Mouse (Mus musculus): ENCODE measurements around the gene Pcgf2. TPM values are rescaled to one million over a fixed set of nuclear protein-coding genes. Genes with fewer than 3 reads are reported as not detected.
"Not testable (repeated sequence)": the region's sequence is repeated elsewhere in the genome, so short reads cannot be mapped to it uniquely, and the experiment has no call there.

Gene Pcgf2
- total and polyA plus RNA-seq, 3 experiments: 5.4 to 18.5 TPM; not detected in 1

- TF ChIP-seq CTCF (IDR thresholded peaks at IDR 0.05; ENCODE audit: low read depth, low read length) (no peak), POLR2AphosphoS5 (IDR thresholded peaks at IDR 0.05; ENCODE audit: insufficient replicate concordance, low read depth, low read length) (no peak), TAL1 (conservative IDR thresholded peaks at IDR 0.05; ENCODE audit: low read depth, low read length) (no peak), GATA1 (IDR thresholded peaks at IDR 0.05; ENCODE audit: borderline replicate concordance, low read length) (no peak), GATA2 (IDR thresholded peaks at IDR 0.05; ENCODE audit: borderline replicate concordance, low read depth, low read length) (no peak)
- Histone ChIP-seq H3K4me3 (ENCODE audit: low read depth, low read length) (no peak overlapping the region), H3K27me3 (ENCODE audit: insufficient read depth, low read length) (peaks cover 50% of the 10 kb centered on the region), H3K36me3 (replicated peaks) (peaks cover 18% of the 10 kb centered on the region), H3K4me1 (ENCODE audit: insufficient read depth, low read depth, low read length) (peaks cover 41% of the 10 kb centered on the region), H3K9me3 (replicated peaks) (no peaks in the 10 kb centered on the region)
- no peak for DNase-seq (ENCODE audit: low spot score)
- no peak for ATAC-seq (ENCODE audit: extremely low read depth, insufficient number of reproducible peaks, low FRiP score, poor library complexity, severe bottlenecking)
Measured at GRCm38 (mm10) chr11:97658751-97659266, 41.5 kb downstream of the Pcgf2 start.

GRCm38 (mm10) chr11:97657967-97658366 lies 42.3 kb downstream of the Pcgf2 start:
- peaks cover 47% of the 10 kb centered on the region for H3K27me3 ChIP-seq (ENCODE audit: insufficient read depth, low read length)
- not testable (repeated sequence) for ATAC-seq (ENCODE audit: extremely low read depth, insufficient number of reproducible peaks, low FRiP score, poor library complexity, severe bottlenecking); DNase-seq (ENCODE audit: low spot score); H3K9me3 ChIP-seq (replicated peaks); H3K4me3 ChIP-seq (ENCODE audit: low read depth, low read length)
- H3K36me3 ChIP-seq (replicated peaks): peaks cover 18% of the 10 kb centered on the region
- H3K4me1 ChIP-seq (ENCODE audit: insufficient read depth, low read depth, low read length): peaks cover 41% of the 10 kb centered on the region

- DNase-seq (ENCODE audit: low spot score): no peak
- Histone ChIP-seq H3K4me3 (ENCODE audit: low read depth, low read length) (no peak overlapping the region), H3K27me3 (ENCODE audit: insufficient read depth, low read length) (peaks cover 42% of the 10 kb centered on the region), H3K9me3 (replicated peaks) (no peaks in the 10 kb centered on the region), H3K36me3 (replicated peaks) (peaks cover 18% of the 10 kb centered on the region), H3K4me1 (ENCODE audit: insufficient read depth, low read depth, low read length) (peaks cover 35% of the 10 kb centered on the region)
- TF ChIP-seq GATA2 (IDR thresholded peaks at IDR 0.05; ENCODE audit: borderline replicate concordance, low read depth, low read length): no peak
- no peak for TF ChIP-seq TAL1 (conservative IDR thresholded peaks at IDR 0.05; ENCODE audit: low read depth, low read length)
- no peak for TF ChIP-seq POLR2AphosphoS5 (IDR thresholded peaks at IDR 0.05; ENCODE audit: insufficient replicate concordance, low read depth, low read length)
- TF ChIP-seq GATA1 (IDR thresholded peaks at IDR 0.05; ENCODE audit: borderline replicate concordance, low read length): no peak
- TF ChIP-seq CTCF (IDR thresholded peaks at IDR 0.05; ENCODE audit: low read depth, low read length): no peak
- no peak for ATAC-seq (ENCODE audit: extremely low read depth, insufficient number of reproducible peaks, low FRiP score, poor library complexity, severe bottlenecking)
Measured at GRCm38 (mm10) chr11:97657184-97657945, 42.9 kb downstream of the Pcgf2 start.

GRCm38 (mm10) chr11:97656269-97656971 lies 43.9 kb downstream of the Pcgf2 start:
- Histone ChIP-seq H3K36me3 (replicated peaks) (peaks cover 18% of the 10 kb centered on the region), H3K27me3 (ENCODE audit: insufficient read depth, low read length) (peaks cover 32% of the 10 kb centered on the region), H3K4me1 (ENCODE audit: insufficient read depth, low read depth, low read length) (peaks cover 26% of the 10 kb centered on the region), H3K9me3 (replicated peaks) (no peaks in the 10 kb centered on the region), H3K4me3 (ENCODE audit: low read depth, low read length) (no peak overlapping the region)
- ATAC-seq (ENCODE audit: extremely low read depth, insufficient number of reproducible peaks, low FRiP score, poor library complexity, severe bottlenecking) (no peak), DNase-seq (ENCODE audit: low spot score) (no peak)
- TF ChIP-seq TAL1 (conservative IDR thresholded peaks at IDR 0.05; ENCODE audit: low read depth, low read length) (no peak), POLR2AphosphoS5 (IDR thresholded peaks at IDR 0.05; ENCODE audit: insufficient replicate concordance, low read depth, low read length) (no peak), CTCF (IDR thresholded peaks at IDR 0.05; ENCODE audit: low read depth, low read length) (no peak), GATA1 (IDR thresholded peaks at IDR 0.05; ENCODE audit: borderline replicate concordance, low read length) (no peak), GATA2 (IDR thresholded peaks at IDR 0.05; ENCODE audit: borderline replicate concordance, low read depth, low read length) (no peak)

GRCm38 (mm10) chr11:97654210-97654609 lies 46.1 kb downstream of the Pcgf2 start:
- H3K27me3 ChIP-seq (ENCODE audit: insufficient read depth, low read length): peaks cover 24% of the 10 kb centered on the region
- H3K36me3 ChIP-seq (replicated peaks): peaks cover 18% of the 10 kb centered on the region
- H3K4me1 ChIP-seq (ENCODE audit: insufficient read depth, low read depth, low read length): peaks cover 8% of the 10 kb centered on the region
- no peak for DNase-seq (ENCODE audit: low spot score)
- no peak overlapping the region for H3K4me3 ChIP-seq (ENCODE audit: low read depth, low read length)
- TF ChIP-seq TAL1 (conservative IDR thresholded peaks at IDR 0.05; ENCODE audit: low read depth, low read length) (no peak), POLR2AphosphoS5 (IDR thresholded peaks at IDR 0.05; ENCODE audit: insufficient replicate concordance, low read depth, low read length) (no peak), GATA2 (IDR thresholded peaks at IDR 0.05; ENCODE audit: borderline replicate concordance, low read depth, low read length) (no peak), GATA1 (IDR thresholded peaks at IDR 0.05; ENCODE audit: borderline replicate concordance, low read length) (no peak), CTCF (IDR thresholded peaks at IDR 0.05; ENCODE audit: low read depth, low read length) (no peak)
- ATAC-seq (ENCODE audit: extremely low read depth, insufficient number of reproducible peaks, low FRiP score, poor library complexity, severe bottlenecking): no peak
- no peaks in the 10 kb centered on the region for H3K9me3 ChIP-seq (replicated peaks)

- ATAC-seq (ENCODE audit: extremely low read depth, insufficient number of reproducible peaks, low FRiP score, poor library complexity, severe bottlenecking); H3K9me3 ChIP-seq (replicated peaks); H3K4me1 ChIP-seq (ENCODE audit: insufficient read depth, low read depth, low read length); H3K4me3 ChIP-seq (ENCODE audit: low read depth, low read length); DNase-seq (ENCODE audit: low spot score): not testable (repeated sequence)
- peaks cover 14% of the 10 kb centered on the region for H3K36me3 ChIP-seq (replicated peaks)
- H3K27me3 ChIP-seq (ENCODE audit: insufficient read depth, low read length): peaks cover 22% of the 10 kb centered on the region
Measured at GRCm38 (mm10) chr11:97653376-97653775, 46.9 kb downstream of the Pcgf2 start.
